Mouse (Mus musculus) cerebellum, adult 11 months (tissue): ENCODE data around the gene Lgr4.

Source experiments
- DNase-seq: peaks from one replicate; pipeline ENCODE4 v3.0.0; 2022

Gene Lgr4

GRCm38 (mm10) chr2:109922306-109922705 lies 4.9 kb downstream of the Lgr4 start:
- no peak for DNase-seq

- no peak for DNase-seq
Measured at GRCm38 (mm10) chr2:109923031-109923430, 5.6 kb downstream of the Lgr4 start.

- DNase-seq, result no peak
Measured at GRCm38 (mm10) chr2:109923945-109924344, 6.5 kb downstream of the Lgr4 start.

GRCm38 (mm10) chr2:109926984-109927383 lies 9.5 kb downstream of the Lgr4 start:
- DNase-seq, result no peak

- no peak for DNase-seq
Measured at GRCm38 (mm10) chr2:109927446-109927845, 10.0 kb downstream of the Lgr4 start.

GRCm38 (mm10) chr2:109927876-109928275 lies 10.4 kb downstream of the Lgr4 start:
- peak; percentile 59 for DNase-seq

GRCm38 (mm10) chr2:109928791-109929190 lies 11.3 kb downstream of the Lgr4 start:
- peak; percentile 37 for DNase-seq

GRCm38 (mm10) chr2:109929256-109929655 lies 11.8 kb downstream of the Lgr4 start:
- no peak for DNase-seq

GRCm38 (mm10) chr2:109930366-109930765 lies 12.9 kb downstream of the Lgr4 start:
- no peak for DNase-seq

- no peak for DNase-seq
Measured at GRCm38 (mm10) chr2:109930771-109931170, 13.3 kb downstream of the Lgr4 start.

GRCm38 (mm10) chr2:109931978-109932780 lies 14.7 kb downstream of the Lgr4 start:
- DNase-seq, result no peak

- no peak for DNase-seq
Measured at GRCm38 (mm10) chr2:109933151-109933550, 15.7 kb downstream of the Lgr4 start.

- no peak for DNase-seq
Measured at GRCm38 (mm10) chr2:109934086-109934485, 16.6 kb downstream of the Lgr4 start.

GRCm38 (mm10) chr2:109935194-109935593 lies 17.7 kb downstream of the Lgr4 start:
- DNase-seq, result no peak

GRCm38 (mm10) chr2:109935754-109936409 lies 18.4 kb downstream of the Lgr4 start:
- no peak for DNase-seq

- no peak for DNase-seq
Measured at GRCm38 (mm10) chr2:109936410-109936755, 18.9 kb downstream of the Lgr4 start.

GRCm38 (mm10) chr2:109941973-109942444 lies 24.6 kb downstream of the Lgr4 start:
- no peak for DNase-seq

GRCm38 (mm10) chr2:109942810-109943570 lies 25.5 kb downstream of the Lgr4 start:
- no peak for DNase-seq

GRCm38 (mm10) chr2:109944995-109945394 lies 27.5 kb downstream of the Lgr4 start:
- DNase-seq, result no peak

GRCm38 (mm10) chr2:109945532-109945931 lies 28.1 kb downstream of the Lgr4 start:
- no peak for DNase-seq

GRCm38 (mm10) chr2:109946426-109946825 lies 29.0 kb downstream of the Lgr4 start:
- DNase-seq, result no peak

- DNase-seq, result no peak
Measured at GRCm38 (mm10) chr2:109949519-109949918, 32.1 kb downstream of the Lgr4 start.

GRCm38 (mm10) chr2:109950311-109950710 lies 32.9 kb downstream of the Lgr4 start:
- DNase-seq, result no peak

- no peak for DNase-seq
Measured at GRCm38 (mm10) chr2:109951050-109951449, 33.6 kb downstream of the Lgr4 start.
